Mouse (Mus musculus): ENCODE data around the gene Tmem220. TPM values are rescaled to one million over a fixed set of nuclear protein-coding genes. Genes with fewer than 3 reads are reported as not detected.

The Tmem220 gene
- total and polyA plus RNA-seq, 3 experiments = 0.30 to 1.6 (median 0.36) TPM

DNA sequence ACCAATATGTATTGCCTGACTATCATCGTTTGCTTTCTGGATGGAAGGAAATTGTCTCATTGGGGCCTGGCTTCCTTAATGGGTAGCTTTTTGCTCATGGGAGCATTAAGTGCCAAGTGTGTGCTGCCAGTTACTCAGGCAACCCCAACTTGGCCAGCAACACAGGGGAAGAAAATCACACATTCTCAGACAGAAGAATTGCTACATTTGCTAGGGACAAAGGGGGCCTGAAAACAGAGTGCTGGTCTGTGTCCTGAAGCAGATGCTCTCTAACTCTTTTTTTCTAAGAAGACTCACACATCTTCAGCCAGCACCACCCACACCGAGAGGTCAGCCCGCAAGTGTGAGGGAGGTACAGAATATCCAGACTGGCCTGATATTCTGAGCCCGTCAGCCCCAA is 24.3 kb upstream of the Tmem220 start:
- TF ChIP-seq HCFC1 (IDR thresholded peaks at IDR 0.05; ENCODE audit: low read depth, low read length) (no peak), IRF4 (IDR thresholded peaks at IDR 0.05; ENCODE audit: low read depth, low read length) (no peak), MYC (IDR thresholded peaks at IDR 0.05; ENCODE audit: low read depth, low read length) (no peak), JUN (IDR thresholded peaks at IDR 0.05; ENCODE audit: insufficient read depth, low read depth, low read length) (no peak), KAT2A (IDR thresholded peaks at IDR 0.05; ENCODE audit: insufficient replicate concordance, low read length) (no peak), NELFE (IDR thresholded peaks at IDR 0.05; ENCODE audit: low read depth, low read length) (no peak), MAX (IDR thresholded peaks at IDR 0.05; ENCODE audit: low read length) (no peak), TCF12 (IDR thresholded peaks at IDR 0.05; ENCODE audit: low read depth, low read length) (no peak), TBP (conservative IDR thresholded peaks at IDR 0.05; ENCODE audit: low read depth, low read length) (no peak), ZC3H11A (IDR thresholded peaks at IDR 0.05; ENCODE audit: low read depth, low read length) (no peak), MAZ (IDR thresholded peaks at IDR 0.05; ENCODE audit: low read depth, low read length) (no peak), GABPA (IDR thresholded peaks at IDR 0.05; ENCODE audit: insufficient replicate concordance, low read depth, low read length) (no peak), MEF2A (IDR thresholded peaks at IDR 0.05; ENCODE audit: borderline replicate concordance, low read depth, low read length) (no peak), POLR2AphosphoS2 (IDR thresholded peaks at IDR 0.05; ENCODE audit: low read depth, low read length) (no peak), ZNF384 (IDR thresholded peaks at IDR 0.05; ENCODE audit: low read depth, low read length) (no peak), ZMIZ1 (IDR thresholded peaks at IDR 0.05; ENCODE audit: low read depth, low read length) (no peak)
- in situ Hi-C loops (cut with MboI; ENCODE audit: low pct_ligation_motif_present, low pct_unique_long_range_greater_than_20kb, low sequenced_read_pairs) = no loop called here

DNA sequence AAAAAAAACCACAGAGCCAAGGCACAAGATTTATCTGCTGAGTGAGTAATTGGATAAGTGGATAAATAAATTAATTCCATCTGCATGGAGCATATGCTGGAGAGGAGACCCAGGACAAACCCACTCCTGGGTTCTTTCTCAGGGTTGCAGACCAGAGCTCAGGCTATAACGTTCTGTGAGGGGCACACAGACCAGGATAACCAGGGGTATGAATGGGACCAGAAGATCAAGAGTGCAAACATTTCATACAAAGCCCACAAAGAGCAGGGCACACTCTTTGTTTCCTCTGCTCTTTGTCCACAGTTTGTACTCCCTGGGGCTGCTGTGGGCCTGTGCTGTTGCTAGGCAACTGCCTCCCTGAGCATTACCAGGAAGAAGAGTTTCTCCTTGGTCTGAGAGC is 23.2 kb upstream of the Tmem220 start:
- H3K9ac ChIP-seq (ENCODE audit: insufficient read depth, low read depth) = no peak overlapping the region
- no peak overlapping the region for H3K4me2 ChIP-seq (ENCODE audit: insufficient read depth, low read depth, poor library complexity, severe bottlenecking)
- H3K27me3 ChIP-seq (replicated peaks) = peaks cover 60% of the 10 kb centered on the region
- H3K4me3 ChIP-seq (replicated peaks in 1 of 3; ENCODE audit: low read depth in 2 of 3, low read length in 2 of 3, poor library complexity in 1 of 3) = no peak overlapping the region
- H3K79me2 ChIP-seq (replicated peaks; ENCODE audit: control insufficient read depth, extremely low read depth, insufficient read depth, poor library complexity, severe bottlenecking) = no peaks in the 10 kb centered on the region
- H3K9me3 ChIP-seq (replicated peaks; ENCODE audit: low read length) = no peaks in the 10 kb centered on the region
- H3K27ac ChIP-seq (ENCODE audit: insufficient read depth, low read depth) = no peak overlapping the region
- H3K4me1 ChIP-seq (ENCODE audit: control insufficient read depth in 1 of 2, insufficient read depth in 2 of 2) = no peaks in the 10 kb centered on the region
- dilution Hi-C loops (cut with MboI; ENCODE audit: extremely low pct_ligation_motif_present, extremely low pct_unique_long_range_greater_than_20kb, low sequenced_read_pairs) (no loop called here), in situ Hi-C loops (cut with MboI; ENCODE audit: low pct_ligation_motif_present, low pct_unique_long_range_greater_than_20kb, low sequenced_read_pairs) (no loop called here)
- H3K36me3 ChIP-seq (replicated peaks in 1 of 2; ENCODE audit: control insufficient read depth in 1 of 2, insufficient read depth in 1 of 2, low read length in 1 of 2) = no peaks in the 10 kb centered on the region
- TF ChIP-seq ELF1 (IDR thresholded peaks at IDR 0.05; ENCODE audit: low read depth, low read length) (no peak), MAX (IDR thresholded peaks at IDR 0.05; ENCODE audit: low read length) (no peak), TBP (conservative IDR thresholded peaks at IDR 0.05; ENCODE audit: low read depth, low read length) (no peak), KAT2A (IDR thresholded peaks at IDR 0.05; ENCODE audit: insufficient replicate concordance, low read length) (no peak), CHD2 (IDR thresholded peaks at IDR 0.05; ENCODE audit: low read length) (no peak), MYC (IDR thresholded peaks at IDR 0.05; ENCODE audit: low read depth, low read length) (no peak), ZMIZ1 (IDR thresholded peaks at IDR 0.05; ENCODE audit: low read depth, low read length) (no peak), ZC3H11A (IDR thresholded peaks at IDR 0.05; ENCODE audit: low read depth, low read length) (no peak), MAFK (IDR thresholded peaks at IDR 0.05; ENCODE audit: insufficient replicate concordance, low read length) (no peak), MXI1 (IDR thresholded peaks at IDR 0.05; ENCODE audit: low read depth, low read length) (no peak), RAD21 (IDR thresholded peaks at IDR 0.05; ENCODE audit: low read depth, low read length) (no peak), SMC3 (IDR thresholded peaks at IDR 0.05; ENCODE audit: low read depth, low read length) (no peak), NELFE (IDR thresholded peaks at IDR 0.05; ENCODE audit: low read depth, low read length) (no peak), JUN (IDR thresholded peaks at IDR 0.05; ENCODE audit: insufficient read depth, low read depth, low read length) (no peak)
- no peak for DNase-seq (ENCODE audit: extremely low read depth)

More for the DNA sequence above, 24.3 kb upstream of the Tmem220 start:
- H3K9ac ChIP-seq (ENCODE audit: insufficient read depth, low read depth) = no peak overlapping the region
- no peak overlapping the region for H3K27ac ChIP-seq (ENCODE audit: insufficient read depth, low read depth)
- no peaks in the 10 kb centered on the region for H3K36me3 ChIP-seq (replicated peaks in 1 of 2; ENCODE audit: control insufficient read depth in 1 of 2, insufficient read depth in 1 of 2, low read length in 1 of 2)
- no peak overlapping the region for H3K4me2 ChIP-seq (ENCODE audit: insufficient read depth, low read depth, poor library complexity, severe bottlenecking)
- peaks cover 68% of the 10 kb centered on the region for H3K27me3 ChIP-seq (replicated peaks)
- no peak overlapping the region for H3K4me3 ChIP-seq (replicated peaks in 1 of 3; ENCODE audit: low read depth in 2 of 3, low read length in 2 of 3, poor library complexity in 1 of 3)
- no peaks in the 10 kb centered on the region for H3K79me2 ChIP-seq (replicated peaks; ENCODE audit: control insufficient read depth, extremely low read depth, insufficient read depth, poor library complexity, severe bottlenecking)
- DNase-seq (ENCODE audit: extremely low read depth) = no peak
- dilution Hi-C loops (cut with MboI; ENCODE audit: extremely low pct_ligation_motif_present, extremely low pct_unique_long_range_greater_than_20kb, low sequenced_read_pairs) = no loop called here
- no peaks in the 10 kb centered on the region for H3K9me3 ChIP-seq (replicated peaks; ENCODE audit: low read length)
- H3K4me1 ChIP-seq (ENCODE audit: control insufficient read depth in 1 of 2, insufficient read depth in 2 of 2) = no peaks in the 10 kb centered on the region

Measured in CH12.LX (cell line).